Mouse (Mus musculus): ENCODE results near the gene Foxa2. TPM values are rescaled to one million over a fixed set of nuclear protein-coding genes. Genes with fewer than 3 reads are reported as not detected.

The Foxa2 gene
- total RNA-seq, 2 experiments from 2014 or later: not detected

- no peak for ATAC-seq (replicated peaks; ENCODE audit: low FRiP score, low TSS enrichment, poor library complexity, severe bottlenecking)
These were observed 28.7 kb downstream of the Foxa2 start for GRCm38 (mm10) chr2:148017782-148018690.

- ATAC-seq (replicated peaks; ENCODE audit: low FRiP score, low TSS enrichment, poor library complexity, severe bottlenecking): no peak
These were observed 33.4 kb downstream of the Foxa2 start for GRCm38 (mm10) chr2:148013382-148013781.

GRCm38 (mm10) chr2:148009049-148009448 is 37.7 kb downstream of the Foxa2 start:
- ATAC-seq (replicated peaks; ENCODE audit: low FRiP score, low TSS enrichment, poor library complexity, severe bottlenecking): no peak

GRCm38 (mm10) chr2:148004554-148005521 is 41.9 kb downstream of the Foxa2 start:
- no peak for ATAC-seq (replicated peaks; ENCODE audit: low FRiP score, low TSS enrichment, poor library complexity, severe bottlenecking)

GRCm38 (mm10) chr2:148003511-148003910 is 43.3 kb downstream of the Foxa2 start:
- no peak for ATAC-seq (replicated peaks; ENCODE audit: low FRiP score, low TSS enrichment, poor library complexity, severe bottlenecking)

GRCm38 (mm10) chr2:147998206-147998966 is 48.4 kb downstream of the Foxa2 start:
- no peak for ATAC-seq (replicated peaks; ENCODE audit: low FRiP score, low TSS enrichment, poor library complexity, severe bottlenecking)

- ATAC-seq (replicated peaks; ENCODE audit: low FRiP score, low TSS enrichment, poor library complexity, severe bottlenecking): no peak
These were observed 50.0 kb downstream of the Foxa2 start for GRCm38 (mm10) chr2:147996781-147997180.

- peak; percentile 28; the same call in 1 of the 2 replicates for ATAC-seq (replicated peaks; ENCODE audit: low FRiP score, low TSS enrichment, poor library complexity, severe bottlenecking)
These were observed 52.9 kb downstream of the Foxa2 start for GRCm38 (mm10) chr2:147993821-147994220.

- 0 out of 2 replicates have a peak, but pooled peaks have one; percentile 10 for ATAC-seq (replicated peaks; ENCODE audit: low FRiP score, low TSS enrichment, poor library complexity, severe bottlenecking)
These were observed 53.7 kb downstream of the Foxa2 start for GRCm38 (mm10) chr2:147992935-147993679.
